Mouse (Mus musculus) splenic B cell, adult 2 months (primary cell): ENCODE measurements around the gene Gm21190.
"Not testable (repeated sequence)": the region's sequence is repeated elsewhere in the genome, so short reads cannot be mapped to it uniquely, and the experiment has no call there.

ENCODE experiments used
- DNase-seq: peaks from one replicate; pipeline ENCODE4 v3.0.0-alpha.2; 2011; ENCODE audit warnings: low read depth, low spot score
- H3K27me3 ChIP-seq: 2 replicates; pipeline ENCODE4 v1.6.1; 2012; ENCODE audit warnings: mild to moderate bottlenecking, low read length, moderate library complexity, mixed read lengths; ENCODE audit not compliant: control insufficient read depth, poor library complexity, insufficient read depth, severe bottlenecking
- H3K36me3 ChIP-seq: 2 replicates; pipeline ENCODE4 v1.6.1; 2012; ENCODE audit warnings: mild to moderate bottlenecking, low read length, moderate library complexity, mixed read lengths; ENCODE audit not compliant: control insufficient read depth, poor library complexity, insufficient read depth, severe bottlenecking

Gene Gm21190

GRCm38 (mm10) chr5:15529122-15529521, at the start of gene Gm21190:
Gene Gm21190, minus strand, starts transcription at chr5:15529222.
- not testable (repeated sequence) for DNase-seq

GRCm38 (mm10) chr5:15577033-15577432, 48.0 kb upstream of the Gm21190 start, which contains the start of gene Gm21083:
Gene Gm21083, plus strand, starts transcription at chr5:15577333.
- not testable (repeated sequence) for DNase-seq, H3K36me3 ChIP-seq, H3K27me3 ChIP-seq

More at GRCm38 (mm10) chr5:15529122-15529521, at the start of gene Gm21190:
- H3K27me3 ChIP-seq, H3K36me3 ChIP-seq: not testable (repeated sequence)

- not testable (repeated sequence) for DNase-seq, H3K27me3 ChIP-seq, H3K36me3 ChIP-seq
Observed at GRCm38 (mm10) chr5:15573735-15574134, 44.7 kb upstream of the Gm21190 start.

GRCm38 (mm10) chr5:15561425-15562264, 32.6 kb upstream of the Gm21190 start:
- H3K27me3 ChIP-seq, DNase-seq, H3K36me3 ChIP-seq: not testable (repeated sequence)

GRCm38 (mm10) chr5:15558654-15559053, 29.6 kb upstream of the Gm21190 start:
- DNase-seq = not testable (repeated sequence)

GRCm38 (mm10) chr5:15549606-15550005, 20.6 kb upstream of the Gm21190 start:
- not testable (repeated sequence) for H3K27me3 ChIP-seq, H3K36me3 ChIP-seq, DNase-seq

More at GRCm38 (mm10) chr5:15558654-15559053, 29.6 kb upstream of the Gm21190 start:
- H3K36me3 ChIP-seq, H3K27me3 ChIP-seq: not testable (repeated sequence)

GRCm38 (mm10) chr5:15549134-15549533, 20.1 kb upstream of the Gm21190 start:
- H3K36me3 ChIP-seq, H3K27me3 ChIP-seq, DNase-seq: not testable (repeated sequence)

- not testable (repeated sequence) for DNase-seq, H3K36me3 ChIP-seq, H3K27me3 ChIP-seq
Observed at GRCm38 (mm10) chr5:15548642-15549041, 19.6 kb upstream of the Gm21190 start.

GRCm38 (mm10) chr5:15522470-15522869, 6.6 kb downstream of the Gm21190 start:
- H3K36me3 ChIP-seq, H3K27me3 ChIP-seq, DNase-seq: not testable (repeated sequence)

GRCm38 (mm10) chr5:15522028-15522427, 7.0 kb downstream of the Gm21190 start:
- H3K36me3 ChIP-seq, DNase-seq, H3K27me3 ChIP-seq: not testable (repeated sequence)

- not testable (repeated sequence) for H3K27me3 ChIP-seq, DNase-seq, H3K36me3 ChIP-seq
Observed at GRCm38 (mm10) chr5:15520418-15520817, 8.6 kb downstream of the Gm21190 start.

GRCm38 (mm10) chr5:15517150-15517549, 11.9 kb downstream of the Gm21190 start:
- not testable (repeated sequence) for H3K36me3 ChIP-seq, H3K27me3 ChIP-seq, DNase-seq

- not testable (repeated sequence) for DNase-seq, H3K27me3 ChIP-seq, H3K36me3 ChIP-seq
Observed at GRCm38 (mm10) chr5:15512236-15512635, 16.8 kb downstream of the Gm21190 start.

- not testable (repeated sequence) for DNase-seq, H3K36me3 ChIP-seq, H3K27me3 ChIP-seq
Observed at GRCm38 (mm10) chr5:15509911-15510310, 19.1 kb downstream of the Gm21190 start.

GRCm38 (mm10) chr5:15508460-15509451, 20.3 kb downstream of the Gm21190 start:
- H3K36me3 ChIP-seq, DNase-seq, H3K27me3 ChIP-seq: not testable (repeated sequence)
